Mouse (Mus musculus) v-Abl transformed pro-B cells (cell line): ENCODE measurements around the gene Psmc1.

Experiments
- in situ Hi-C, 2 experiments: fragments of 400-800 bp; cut with MboI; formaldehyde crosslinking; loops; one replicate each; pipeline ENCODE4 v1.15.1; 2025; ENCODE audit not compliant: unreplicated experiment in 2 of 2

Gene Psmc1

GRCm38 (mm10) chr12:100166177-100166576 lies 56.2 kb downstream of the Psmc1 start:
- in situ Hi-C loops: loop anchor here in 1 of 2 experiments (10.0 kb wide), 2 partner anchors 559 to 679 kb away; partner anchors contain the start of gene Rps6ka5

- in situ Hi-C loops: loop anchor here in 1 of 2 experiments (10.0 kb wide), 2 partner anchors 558 to 678 kb away; partner anchors contain the start of gene Rps6ka5
Measured at GRCm38 (mm10) chr12:100166939-100167338, 57.0 kb downstream of the Psmc1 start.

DNA sequence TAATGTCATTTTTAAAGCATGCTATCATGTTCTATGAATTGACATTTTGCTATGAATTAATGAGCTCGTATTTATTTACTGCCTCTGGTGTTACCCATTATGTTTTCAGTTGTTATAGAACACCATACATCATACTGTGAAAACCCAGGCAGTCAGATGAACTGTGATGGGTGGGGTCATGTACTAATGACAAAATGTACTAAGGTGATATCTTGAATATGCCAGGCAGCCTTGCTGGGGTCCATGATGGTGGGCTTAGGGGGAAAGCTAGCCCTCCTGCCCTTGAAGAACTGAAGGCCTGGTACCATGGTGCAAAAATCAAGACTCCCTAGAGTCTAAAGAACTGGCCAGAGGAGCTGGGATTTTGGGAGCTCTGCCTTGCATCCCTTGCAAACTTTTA lies 57.5 kb downstream of the Psmc1 start:
- in situ Hi-C loops: loop anchor here in 1 of 2 experiments (10.0 kb wide), 2 partner anchors 557 to 677 kb away; partner anchors contain the start of gene Rps6ka5

DNA sequence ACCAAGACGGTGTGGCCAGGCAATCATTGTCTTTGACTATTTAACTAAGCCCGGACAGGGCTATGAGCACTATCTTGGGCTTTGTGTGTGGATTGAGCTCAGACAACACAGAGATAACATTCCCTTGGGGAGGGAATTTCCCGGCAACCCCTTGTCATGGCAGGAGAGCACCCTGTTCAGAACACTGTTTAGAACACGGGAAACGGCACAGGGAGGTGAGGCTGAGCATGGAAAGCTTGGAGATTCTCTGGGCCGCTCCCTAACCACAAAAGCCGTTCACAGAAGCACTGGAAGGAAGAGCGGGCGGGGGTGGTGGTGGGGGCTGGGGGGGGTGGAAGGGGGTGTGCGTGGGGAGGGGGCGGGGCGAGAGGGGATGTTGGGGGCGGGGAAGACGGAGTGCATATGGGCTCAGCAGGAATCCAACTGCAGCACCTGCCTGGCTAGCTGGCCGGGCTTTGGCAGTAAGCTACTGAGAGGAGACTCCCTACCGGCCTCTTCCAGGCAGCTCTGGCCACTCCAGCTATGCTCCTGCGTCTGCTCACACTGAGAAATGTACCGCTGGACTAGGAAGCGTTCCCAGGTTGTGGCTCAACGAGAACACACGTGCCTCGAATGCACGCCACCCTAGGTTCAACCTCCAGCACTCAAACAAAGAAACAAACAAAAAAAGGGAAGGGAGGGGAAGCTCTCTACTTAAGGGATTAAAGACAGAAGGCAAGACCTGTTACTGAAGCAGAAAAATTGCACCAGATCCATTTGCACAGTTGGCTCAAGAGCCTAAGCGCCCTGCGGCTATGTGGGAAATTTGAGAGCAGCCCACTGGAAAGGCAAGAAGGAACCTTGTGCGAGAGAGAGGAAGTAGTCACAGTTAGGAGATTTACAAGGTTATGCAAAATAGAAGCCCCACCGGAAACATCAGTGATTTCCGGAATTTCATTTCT lies 58.2 kb downstream of the Psmc1 start:
- in situ Hi-C loops: loop anchor here in 1 of 2 experiments (10.0 kb wide), 2 partner anchors 557 to 677 kb away; partner anchors contain the start of gene Rps6ka5

DNA sequence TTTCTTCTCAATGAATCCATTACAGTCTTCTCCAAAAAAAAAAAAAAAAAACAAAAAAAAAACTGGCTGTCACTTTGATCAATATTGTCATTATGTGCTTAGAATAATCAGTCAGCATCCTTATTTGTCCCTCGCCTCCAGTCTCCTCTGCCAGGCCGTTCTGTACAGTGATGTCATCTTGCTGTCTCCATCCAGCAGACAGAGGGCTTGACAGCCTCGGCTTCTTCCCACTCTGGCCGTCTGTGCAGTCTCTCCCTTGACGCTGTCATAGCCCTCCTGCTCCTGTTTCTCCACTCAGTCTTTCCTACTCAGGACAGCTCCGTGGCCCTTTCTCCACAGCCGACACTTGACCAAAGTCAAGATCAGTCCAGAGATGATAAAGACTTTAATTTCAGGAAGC lies 62.5 kb downstream of the Psmc1 start:
- in situ Hi-C loops: no loop called here
